In genomic region chr13:44786291-44786690, GRCm38 (mm10) we compare ENCODE assay signal across 10 mouse cellular contexts. TPM values are rescaled to one million over a fixed set of nuclear protein-coding genes. Genes with fewer than 3 reads are reported as not detected.
A peak's percentile ranks its signal among the peaks of the same experiment; 100 is the strongest.
DNase-seq lines count a peak whose midpoint lies in the region; ATAC-seq and TF ChIP-seq lines count a peak whose summit lies in the region.
"Had no signal": no experiment of that assay in that cellular context is flagged by ENCODE, and none has a peak within 500 bp of the region (broad histone marks: within the 10 kb centered on the region; RNA-seq: fewer than 3 reads in every experiment).

No protein-coding gene starts in this region.

- 35% methylated on average over 4 of the region's 4 CpGs for WGBS in liver, adult 2 months
- WGBS in liver, embryonic 12.5 days (ENCODE audit: insufficient replicate concordance): 36% methylated on average over 4 of the region's 4 CpGs
- WGBS in hindbrain, embryonic 15.5 days: 24% methylated on average over 4 of the region's 4 CpGs

- intact Hi-C loops in left cerebral cortex, postnatal 36 days (cut with DNase I): no loop called here

- no peaks in the 10 kb centered on the region for H3K27me3 ChIP-seq in liver, adult 2 months (ENCODE audit: control insufficient read depth, insufficient read depth, low read length)
- H3K27me3 ChIP-seq in liver, embryonic 12.5 days (replicated peaks): no peaks in the 10 kb centered on the region
- no peaks in the 10 kb centered on the region for H3K27me3 ChIP-seq in hindbrain, embryonic 15.5 days
- H3K27me3 ChIP-seq: embryonic facial prominence, embryonic 13.5 days had no signal

- peaks cover 1% of the 10 kb centered on the region; the same call in 1 of the 2 replicates for H3K4me1 ChIP-seq in liver, adult 2 months (ENCODE audit: control insufficient read depth, insufficient read depth, low read length)
- 0 out of 2 replicates have a peak, but pooled peaks cover 7% of the 10 kb centered on the region for H3K4me1 ChIP-seq in liver, embryonic 12.5 days
- peaks cover 12% of the 10 kb centered on the region; the same call in 1 of the 2 replicates for H3K4me1 ChIP-seq in hindbrain, embryonic 15.5 days (replicated peaks)

- no peak overlapping the region for H3K27ac ChIP-seq in liver, adult 2 months (replicated peaks; ENCODE audit: insufficient read depth, low read depth, low read length)
- no peak overlapping the region for H3K27ac ChIP-seq in liver, embryonic 12.5 days
- no peak overlapping the region for H3K27ac ChIP-seq in hindbrain, embryonic 15.5 days (replicated peaks)
- H3K27ac ChIP-seq: embryonic facial prominence, embryonic 13.5 days; macrophage had no signal

- H3K9ac ChIP-seq in liver, adult 2 months (ENCODE audit: low read depth, low read length): no peak overlapping the region
- H3K9ac ChIP-seq in liver, embryonic 12.5 days: no peak overlapping the region
- no peak overlapping the region for H3K9ac ChIP-seq in hindbrain, embryonic 15.5 days
- H3K9ac ChIP-seq: embryonic facial prominence, embryonic 13.5 days had no signal

- peaks cover 11% of the 10 kb centered on the region; the same call in 1 of the 2 replicates for H3K79me2 ChIP-seq in liver, adult 2 months (ENCODE audit: control insufficient read depth, insufficient read depth, low read length)

- DNase-seq in liver, adult 2 months (ENCODE audit: extremely low read depth, low read depth, low spot score): peak; percentile 64
- peak; percentile 53 for DNase-seq in ZHBTc4 (ENCODE audit: low read depth, low spot score)
- peak; percentile 39 for DNase-seq in embryo, embryonic 9.5 days (ENCODE audit: extremely low spot score)
- peak; percentile 14 to 27 for DNase-seq in left cerebral cortex, postnatal 36 days (ENCODE audit: low spot score in 2 of 2)
- DNase-seq in naive thymus-derived CD4-positive, alpha-beta T cell, adult 2 months (ENCODE audit: low read depth): peak; percentile 57
- peak; percentile 13 for DNase-seq in testis, postnatal 14 days (ENCODE audit: low spot score)

- H3K4me3 ChIP-seq in liver, adult 2 months (ENCODE audit: insufficient read depth, low read depth, low read length): no peak overlapping the region
- H3K4me3 ChIP-seq in liver, embryonic 12.5 days: no peak overlapping the region
- H3K4me3 ChIP-seq in hindbrain, embryonic 15.5 days: no peak overlapping the region
- H3K4me3 ChIP-seq: embryonic facial prominence, embryonic 13.5 days had no signal

- no peak for ATAC-seq in liver, embryonic 12.5 days
- ATAC-seq in hindbrain, embryonic 15.5 days (ENCODE audit: low FRiP score, low read depth): peak; percentile 30; the same call in 1 of the 2 replicates

- H3K9me3 ChIP-seq in liver, embryonic 12.5 days (replicated peaks): no peaks in the 10 kb centered on the region
- H3K9me3 ChIP-seq in hindbrain, embryonic 15.5 days: no peaks in the 10 kb centered on the region
- H3K9me3 ChIP-seq: embryonic facial prominence, embryonic 13.5 days had no signal

- no peak overlapping the region for H3K4me2 ChIP-seq in liver, embryonic 12.5 days
- no peak overlapping the region for H3K4me2 ChIP-seq in hindbrain, embryonic 15.5 days
- H3K4me2 ChIP-seq: embryonic facial prominence, embryonic 13.5 days had no signal

- peak; percentile 50 for TF ChIP-seq CTCF in liver, adult 2 months (IDR thresholded peaks at IDR 0.05; ENCODE audit: low read depth, low read length)

- no peaks in the 10 kb centered on the region for H3K36me3 ChIP-seq in liver, adult 2 months (ENCODE audit: control insufficient read depth, insufficient read depth, low read length)
- H3K36me3 ChIP-seq in liver, embryonic 12.5 days: 0 out of 2 replicates have a peak, but pooled peaks cover 3% of the 10 kb centered on the region
- H3K36me3 ChIP-seq in hindbrain, embryonic 15.5 days: no peaks in the 10 kb centered on the region
- H3K36me3 ChIP-seq: embryonic facial prominence, embryonic 13.5 days had no signal

- no peak for TF ChIP-seq POLR2A in liver, adult 2 months (IDR thresholded peaks at IDR 0.05; ENCODE audit: extremely low read depth, insufficient read depth, low read length)

RNA-seq across cellular contexts. Expression of gene Jarid2, which starts 57.0 kb away (rescaled TPM):
- 4.0 and 5.7 TPM in 2 replicates for total RNA-seq in liver, adult 2 months (2014; rRNA removed)
- 2.4 and 2.9 TPM in 2 replicates for polyA plus RNA-seq in liver, adult 2 months (2012; rRNA removed)
- 18.0 and 21.0 TPM in 2 replicates for polyA plus RNA-seq in liver, embryonic 12.5 days (2016; fragmentation: Nextera tagmentation; extraction: Ambion mirVana)
- polyA plus RNA-seq in hindbrain, embryonic 15.5 days (2015; fragmentation: Nextera tagmentation; extraction: Ambion mirVana): 34.7 and 38.3 TPM in 2 replicates
- total RNA-seq in left cerebral cortex, postnatal 36 days (2021): 10 to 100 TPM; 32.3 to 40.7 TPM

Comparison
In these comparisons a context has a peak if more than half of its experiments do, and no peak if none do; other contexts are left out.
1. DNase-seq: peak in every context shown above with its lines; median percentile 64 in liver, adult 2 months; 57 in naive thymus-derived CD4-positive, alpha-beta T cell, adult 2 months; 53 in ZHBTc4; 39 in embryo, embryonic 9.5 days; 20 in left cerebral cortex, postnatal 36 days; 13 in testis, postnatal 14 days.